Mouse (Mus musculus) erythroid progenitor cell, adult 5-6 weeks (primary cell): ENCODE measurements around the gene Sag. TPM values are rescaled to one million over a fixed set of nuclear protein-coding genes. Genes with fewer than 3 reads are reported as not detected.

ENCODE experiments used
- ATAC-seq: replicated peaks from 2 replicates; pipeline ENCODE4 v1.8.0; 2016; ENCODE audit warnings: moderate number of reproducible peaks, mild to moderate bottlenecking, moderate TSS enrichment, inconsistent platforms; ENCODE audit not compliant: poor library complexity, low FRiP score, severe bottlenecking
- total RNA-seq, 2 experiments: library from RNA; stranded (forward) in 1 of 2; stranded (reverse) in 1 of 2; fragments of 150-400 nt in 1 of 2; fragments of 186-747, 209-891 nt in 1 of 2; gene quantifications; 2 replicates each; pipeline versions ENCODE4 v1.2.3 to v1.2.4; 2015 to 2017; ENCODE audit warnings: low replicate concordance in 2 of 2

Sag gene
- total RNA-seq, 2 experiments from 2014 or later = 1.7 TPM; not detected in 1

DNA sequence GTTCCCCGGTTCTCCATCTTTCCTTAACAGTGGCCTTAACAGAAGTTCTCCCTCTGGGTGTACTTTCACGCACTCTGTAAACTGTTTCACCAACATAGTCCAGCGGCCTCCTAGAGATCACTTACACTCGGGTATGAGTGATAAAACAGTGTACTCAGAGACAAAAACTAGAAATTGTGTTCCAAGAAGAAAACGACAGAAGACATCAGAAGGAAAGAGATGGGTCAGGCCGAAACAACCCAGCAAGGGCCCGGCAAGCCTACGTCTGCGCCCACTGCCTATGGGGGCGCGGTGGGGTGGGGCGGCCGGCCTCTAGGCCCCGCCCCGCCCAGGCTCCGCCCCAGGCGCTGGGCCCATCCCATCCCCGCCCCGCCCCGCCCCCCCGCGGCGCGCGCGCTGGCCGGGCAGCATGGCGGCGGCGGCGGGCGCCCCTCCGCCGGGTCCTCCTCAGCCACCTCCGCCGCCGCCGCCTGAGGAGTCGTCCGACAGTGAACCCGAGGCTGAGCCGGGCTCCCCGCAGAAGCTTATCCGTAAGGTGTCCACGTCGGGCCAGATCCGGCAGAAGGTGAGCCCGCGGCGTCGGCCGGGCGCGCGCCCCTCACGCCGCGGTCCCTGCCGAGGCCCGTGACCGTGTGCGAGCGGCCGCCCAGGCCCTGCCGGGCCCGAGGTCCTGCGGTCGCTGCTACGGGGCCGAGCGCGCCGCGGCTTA lies 49.6 kb downstream of the Sag start, which contains the start of gene Dgkd:
TSS of gene Dgkd (plus strand) at position 396 of the 709 bp plus-strand sequence.
- ATAC-seq = peak; percentile 79

DNA sequence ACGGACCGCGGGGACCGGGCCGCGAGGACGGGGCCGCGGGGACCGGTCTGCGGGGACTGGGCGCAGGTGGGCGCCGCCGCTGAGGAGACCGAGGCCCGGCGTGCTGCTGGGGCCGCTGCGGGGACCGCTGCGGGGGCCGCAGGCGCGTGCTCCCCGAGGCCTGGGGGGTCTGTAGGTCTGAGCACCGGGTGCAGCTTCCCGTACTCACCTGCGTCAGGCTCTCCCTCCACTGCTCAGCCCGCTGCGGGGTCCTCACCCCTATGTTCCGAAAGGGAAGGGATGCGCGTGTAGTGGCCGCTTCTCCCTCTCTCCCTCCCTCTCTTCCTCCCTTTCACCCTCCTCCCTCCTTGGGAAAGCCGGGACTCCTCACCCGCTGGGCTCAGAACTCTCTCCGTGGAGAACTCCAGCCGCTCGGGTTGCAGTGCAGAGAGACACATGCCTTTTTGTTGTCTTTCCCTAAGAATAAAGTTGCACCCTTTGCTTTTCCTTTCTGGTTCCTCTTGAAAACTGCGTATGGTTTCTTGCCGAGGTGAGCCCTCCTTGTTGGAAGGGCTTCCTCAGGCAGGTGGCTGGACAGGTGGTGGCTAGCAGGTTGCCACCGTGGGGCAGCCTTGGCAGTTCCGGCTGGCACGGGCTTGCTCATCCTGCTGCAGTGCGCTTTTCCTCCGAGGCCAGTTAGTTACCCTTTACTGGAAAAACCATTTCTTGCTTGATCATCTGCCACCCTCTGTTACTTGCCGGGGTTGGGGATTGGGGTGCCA lies 50.3 kb downstream of the Sag start:
- peak; percentile 48 for ATAC-seq

DNA sequence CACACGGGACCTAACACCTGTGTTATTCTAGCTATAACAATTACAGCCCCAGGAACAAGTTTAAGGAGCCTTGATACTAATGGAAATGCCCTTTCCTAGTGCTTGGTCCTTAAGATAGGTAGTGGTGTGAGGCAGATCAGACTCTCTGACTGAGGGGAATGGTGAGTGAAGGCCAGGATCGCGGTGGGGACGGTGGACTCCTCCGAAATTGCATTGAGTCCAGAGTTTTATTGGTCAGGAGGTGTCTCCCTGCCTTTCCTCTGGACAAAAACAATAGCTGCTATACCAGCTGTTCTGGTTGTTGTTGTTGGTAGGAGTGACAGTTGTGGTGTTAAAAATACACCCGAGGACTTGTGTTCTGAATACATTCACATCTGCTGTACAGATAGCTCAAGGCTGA lies 50.9 kb downstream of the Sag start:
- no peak for ATAC-seq

DNA sequence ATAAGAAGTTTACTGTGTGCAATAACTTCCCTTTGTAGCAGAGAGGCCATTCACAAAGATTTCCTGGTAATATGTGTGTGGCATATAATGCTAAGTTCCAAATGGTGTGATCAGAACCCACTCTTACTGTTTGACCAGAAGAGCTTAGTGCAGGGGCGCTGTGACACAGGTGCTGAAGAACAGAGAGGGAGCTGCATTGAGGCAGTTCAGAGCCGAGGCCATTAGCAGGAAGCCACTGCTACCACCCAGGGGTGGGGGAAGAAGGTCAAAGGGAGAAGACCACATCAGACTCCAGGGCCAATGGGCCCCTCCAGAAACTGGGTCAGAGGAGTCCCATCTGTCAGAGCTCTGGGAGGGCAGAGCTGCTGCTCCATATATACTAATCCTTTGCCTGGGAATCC lies 51.4 kb downstream of the Sag start:
- ATAC-seq = no peak

DNA sequence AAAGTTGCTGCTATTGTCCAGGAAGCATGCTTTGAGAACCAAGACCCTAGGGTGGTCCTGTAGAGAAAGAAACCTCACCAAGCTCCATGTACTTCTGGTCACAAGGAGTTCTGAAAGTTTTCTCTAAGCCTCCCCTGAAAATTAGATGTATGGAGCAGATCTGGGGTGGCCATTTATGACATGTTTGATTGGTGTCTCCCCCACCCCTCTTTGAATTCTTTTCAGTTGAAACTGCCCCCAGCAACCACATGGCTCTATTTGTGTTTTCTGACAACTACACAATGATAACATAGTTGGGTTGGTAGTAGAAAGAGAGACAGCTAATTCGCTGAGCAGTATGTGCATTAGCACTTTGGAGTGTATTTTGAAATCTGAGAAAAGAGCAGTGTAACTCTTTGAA lies 52.0 kb downstream of the Sag start:
- no peak for ATAC-seq

DNA sequence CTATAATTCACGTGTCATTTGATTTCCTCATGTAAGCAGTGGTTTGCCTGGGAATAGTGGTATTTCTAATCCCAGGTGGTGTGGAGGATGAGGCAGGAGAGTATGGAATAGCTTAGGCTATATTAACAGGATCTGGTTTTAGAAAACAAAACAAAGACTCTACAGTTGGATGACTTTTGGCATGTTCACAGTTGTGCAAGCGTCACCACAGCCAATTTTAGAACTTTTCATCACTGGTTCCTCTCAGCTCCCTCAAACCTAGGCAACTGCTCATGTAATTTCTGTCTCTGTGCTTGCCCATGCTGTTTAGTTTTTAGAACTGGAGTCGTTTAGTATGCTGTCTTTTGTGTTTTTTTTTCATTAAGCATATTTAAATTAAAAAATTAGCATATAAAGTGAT lies 53.3 kb downstream of the Sag start:
- ATAC-seq = no peak

DNA sequence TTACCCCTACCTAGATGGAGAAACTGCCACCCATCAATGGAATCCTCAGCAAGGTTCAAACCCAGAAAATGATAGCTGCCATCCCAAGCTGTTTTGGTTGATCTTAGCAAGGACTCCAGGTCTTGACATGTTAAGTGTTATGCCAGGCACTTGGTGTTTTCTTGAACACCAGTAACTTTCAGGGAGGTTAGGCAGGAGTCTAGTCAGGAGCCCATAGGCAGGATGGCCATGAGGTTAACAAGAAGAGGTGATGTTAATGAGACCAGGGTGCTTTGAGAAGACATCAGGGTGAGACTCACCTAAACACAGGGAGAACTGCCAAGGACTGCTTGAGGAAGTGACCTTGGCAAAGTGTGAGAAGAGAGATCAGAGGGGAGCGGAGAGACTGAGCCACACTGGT lies 54.6 kb downstream of the Sag start:
- no peak for ATAC-seq

DNA sequence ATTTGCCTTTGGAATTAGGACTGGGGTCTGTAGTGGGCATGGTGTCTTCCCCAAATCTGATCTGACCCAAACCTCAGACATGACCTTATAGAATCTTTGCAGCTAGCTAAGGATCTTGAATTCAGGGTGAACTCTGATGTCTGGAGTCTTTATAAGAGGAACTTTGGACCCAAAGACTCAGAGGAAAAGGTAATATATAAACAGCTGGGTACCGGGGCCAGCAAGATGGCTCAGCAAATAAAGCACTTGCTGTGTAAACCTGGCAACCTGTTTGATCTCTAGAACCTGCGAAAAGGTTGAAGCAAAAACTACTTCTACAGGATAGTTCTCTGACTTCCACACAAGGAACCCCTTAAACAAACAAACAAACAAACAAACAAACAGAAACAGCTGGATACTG lies 55.0 kb downstream of the Sag start:
- ATAC-seq = no peak

DNA sequence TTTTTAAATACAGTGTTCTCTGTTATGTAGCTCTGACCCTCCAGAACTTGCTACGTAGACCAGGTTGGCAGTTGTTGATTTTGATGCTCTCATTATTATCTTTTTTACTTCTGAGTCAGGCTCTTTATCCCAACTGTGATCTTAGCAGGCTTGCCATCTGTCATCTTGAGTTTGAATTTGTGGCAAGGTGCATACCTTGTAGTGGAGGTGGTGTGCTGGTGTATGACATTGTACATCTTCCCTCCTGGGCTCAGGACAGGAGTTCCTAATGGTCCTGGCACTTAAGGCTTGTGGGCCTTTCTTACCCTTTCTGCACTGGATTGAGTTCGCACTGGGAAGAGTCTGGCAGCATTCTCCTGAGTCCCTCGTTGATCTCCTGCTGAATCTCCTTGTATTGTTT lies 60.1 kb downstream of the Sag start:
- no peak for ATAC-seq

DNA sequence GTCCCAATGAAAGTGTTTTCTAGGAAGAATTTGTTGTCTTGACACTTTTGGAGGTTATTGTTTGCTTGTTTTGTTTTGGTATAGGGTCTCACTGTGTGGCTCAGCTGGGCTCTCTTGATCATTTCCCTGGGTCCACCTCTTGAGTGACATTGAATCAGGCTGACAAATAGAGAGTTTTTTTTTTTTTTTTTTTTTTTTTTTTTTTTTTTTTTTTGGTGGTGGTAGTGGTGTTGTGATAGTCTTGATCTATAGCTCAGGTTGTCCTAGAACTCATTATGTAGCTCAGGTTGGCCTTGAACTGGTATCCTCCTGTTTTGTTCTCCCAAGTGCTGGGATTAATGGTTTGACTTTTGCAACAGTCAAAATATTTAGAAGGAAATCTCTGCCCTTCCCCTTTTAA lies 61.4 kb downstream of the Sag start:
- ATAC-seq = no peak

DNA sequence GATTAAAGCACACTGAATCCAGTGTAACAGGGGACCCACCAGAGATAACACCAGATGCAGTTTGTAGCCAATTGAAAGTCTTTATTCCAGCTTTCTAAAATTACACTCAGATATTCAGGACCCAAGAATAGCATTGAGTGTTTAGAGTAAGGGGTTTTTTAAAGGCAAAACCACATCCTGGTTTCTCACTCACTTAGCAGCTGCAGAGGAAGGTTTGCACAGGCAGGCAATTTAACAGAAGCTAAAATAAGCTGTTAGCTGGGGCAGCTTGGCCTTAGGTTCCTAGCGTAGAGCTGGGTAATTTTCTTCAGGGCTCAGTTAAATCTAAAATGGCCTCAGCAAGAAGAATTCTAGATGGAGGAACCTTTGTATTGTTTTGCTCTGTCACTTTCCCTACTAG lies 63.2 kb downstream of the Sag start:
- ATAC-seq = no peak

DNA sequence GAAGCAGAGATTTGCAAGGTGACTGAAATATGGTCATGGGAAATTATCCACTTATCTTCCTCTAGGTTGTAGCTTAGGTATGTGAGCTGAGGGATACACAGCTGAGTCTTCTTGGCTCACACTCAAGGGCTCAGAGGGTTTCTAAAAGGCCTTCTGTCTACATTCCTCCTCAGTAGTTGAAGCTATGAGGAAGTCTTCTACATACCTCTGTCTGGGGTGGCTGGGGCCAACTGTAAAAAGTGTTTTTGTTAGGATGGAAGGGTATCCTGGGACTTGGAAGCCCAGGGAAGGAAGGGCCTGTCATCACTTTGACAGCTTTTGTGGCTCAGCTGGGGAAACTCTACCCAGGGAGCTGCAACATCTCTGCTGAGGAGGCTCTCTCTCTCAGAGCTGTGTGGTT lies 68.1 kb downstream of the Sag start:
- ATAC-seq = no peak

DNA sequence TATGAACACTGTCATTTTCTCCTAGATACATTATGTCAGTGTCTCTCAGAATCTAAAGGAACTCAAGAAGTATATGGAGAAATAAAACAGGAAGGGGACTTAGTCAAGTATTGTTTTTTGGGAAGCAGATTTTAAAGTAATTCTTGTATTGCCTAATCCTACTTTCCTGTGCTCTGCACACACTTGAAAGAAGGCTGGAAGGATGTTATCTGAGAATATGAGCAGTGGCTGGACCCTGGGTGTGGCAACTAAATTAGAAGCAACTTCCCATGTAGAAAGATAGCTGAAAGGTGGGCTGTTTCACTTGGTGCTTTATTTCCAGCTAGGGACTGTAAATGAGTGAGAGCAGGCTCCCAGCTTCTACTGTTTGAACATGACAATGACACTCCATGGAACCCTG lies 69.6 kb downstream of the Sag start:
- no peak for ATAC-seq

DNA sequence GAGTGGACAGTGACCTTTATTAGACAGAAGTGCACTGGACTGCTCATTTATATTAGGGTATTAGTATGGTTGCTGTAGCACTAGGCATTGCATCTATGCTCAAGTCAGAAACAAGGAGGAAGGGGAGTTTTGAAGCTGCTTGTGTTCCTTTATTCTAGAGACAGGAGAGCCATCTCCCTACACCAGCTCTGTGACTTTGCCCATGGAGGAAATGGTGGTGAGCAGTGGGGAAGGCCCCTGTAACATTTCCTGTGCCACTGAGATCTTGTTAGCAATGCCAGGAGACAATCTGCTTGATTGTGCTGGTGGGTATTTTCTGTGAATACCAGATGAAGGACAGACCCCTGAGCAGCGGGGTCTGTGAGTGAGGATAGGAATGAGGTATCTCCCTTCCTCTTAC lies 72.6 kb downstream of the Sag start:
- no peak for ATAC-seq

DNA sequence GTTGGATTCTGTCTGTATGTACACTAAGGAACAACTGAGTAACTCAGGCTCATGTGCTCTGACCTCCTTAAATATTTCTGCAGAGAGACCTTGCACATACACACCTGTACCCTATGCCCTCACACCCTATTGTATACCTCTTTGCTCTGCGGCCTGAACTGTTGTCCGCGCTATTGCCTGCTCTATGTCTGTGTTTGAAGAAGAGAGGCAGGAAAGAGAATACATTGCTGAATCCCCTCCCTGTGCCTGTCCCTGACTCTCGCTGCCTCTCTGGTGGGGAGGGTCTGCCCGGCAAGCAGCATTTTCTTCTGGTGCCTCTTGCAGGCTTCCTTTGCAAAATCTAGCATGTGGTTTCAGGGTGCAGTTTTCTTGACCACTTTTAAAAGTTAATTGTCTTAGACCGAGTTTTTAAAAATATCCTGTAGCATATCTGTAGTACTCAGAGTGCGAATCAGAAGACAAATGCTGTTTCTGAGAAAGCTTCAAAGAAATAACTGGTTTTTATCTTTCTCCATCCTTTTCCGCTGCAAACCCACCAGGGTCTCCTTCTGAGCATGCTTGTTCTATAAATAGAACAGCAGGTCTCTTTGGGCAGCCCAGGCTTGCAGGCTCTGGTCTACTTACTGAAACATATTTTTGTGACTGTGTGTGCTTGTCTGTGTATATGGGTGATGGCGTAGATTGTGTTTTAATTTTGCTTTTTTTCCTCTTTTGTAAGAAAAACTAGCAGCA lies 74.2 kb downstream of the Sag start:
- ATAC-seq = no peak

DNA sequence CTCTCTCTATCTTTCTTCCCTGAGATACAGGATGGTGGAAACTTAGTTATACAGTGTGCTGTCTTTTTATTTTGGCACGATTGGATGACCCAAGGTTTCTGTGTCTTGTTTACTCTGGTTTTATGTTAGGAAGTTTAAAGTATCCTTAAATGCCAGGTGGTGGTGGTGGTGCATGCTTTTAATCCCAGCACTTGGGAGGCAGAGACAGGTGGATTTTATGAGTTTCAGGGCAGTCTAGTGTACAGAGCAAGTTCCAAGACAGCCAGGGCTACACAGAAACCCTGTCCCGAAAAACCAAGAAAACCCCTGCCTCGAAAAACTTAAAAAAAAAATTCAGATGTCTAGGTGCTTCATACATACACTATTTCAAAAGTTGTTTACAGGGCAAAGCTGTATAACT lies 75.6 kb downstream of the Sag start:
- no peak for ATAC-seq

DNA sequence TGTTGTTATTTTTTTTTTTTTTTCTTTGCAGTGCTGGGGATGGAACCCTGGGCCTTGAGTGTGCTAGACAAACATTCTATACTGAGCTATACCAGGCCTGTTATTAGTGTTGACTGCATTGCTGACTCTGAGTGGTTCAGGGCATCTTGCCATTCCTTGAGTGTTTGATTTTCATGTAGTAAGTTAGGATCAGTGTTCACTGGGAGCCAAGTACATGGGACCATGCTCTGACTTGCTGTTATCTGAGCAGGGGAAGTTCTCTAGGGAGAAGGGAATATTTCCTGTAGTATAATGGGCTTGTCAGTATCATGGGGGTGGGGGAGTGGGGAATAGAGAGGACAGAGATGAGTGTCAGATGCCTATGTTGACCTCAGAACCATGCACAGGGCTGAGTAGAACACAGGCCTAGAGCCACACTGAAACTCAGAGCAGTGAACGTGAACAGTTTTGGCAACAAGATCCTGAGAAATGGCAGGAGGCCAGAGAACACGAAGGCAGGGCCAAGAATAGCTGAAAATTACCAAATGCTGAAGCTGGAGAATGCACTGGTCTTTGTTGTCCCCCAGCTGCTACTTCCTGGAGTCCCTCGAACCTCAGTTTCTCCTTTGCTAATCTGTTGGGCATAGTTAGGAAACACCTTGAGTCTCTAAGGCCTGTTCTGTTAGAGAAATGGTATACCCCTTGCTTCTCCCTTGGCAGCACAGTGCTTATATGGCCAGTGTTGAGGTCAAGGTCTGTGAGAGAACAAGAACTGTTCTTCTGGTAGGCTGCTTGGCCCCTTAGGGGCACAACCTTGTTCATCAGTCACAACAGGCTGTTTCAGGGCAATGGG lies 76.2 kb downstream of the Sag start:
- no peak for ATAC-seq

DNA sequence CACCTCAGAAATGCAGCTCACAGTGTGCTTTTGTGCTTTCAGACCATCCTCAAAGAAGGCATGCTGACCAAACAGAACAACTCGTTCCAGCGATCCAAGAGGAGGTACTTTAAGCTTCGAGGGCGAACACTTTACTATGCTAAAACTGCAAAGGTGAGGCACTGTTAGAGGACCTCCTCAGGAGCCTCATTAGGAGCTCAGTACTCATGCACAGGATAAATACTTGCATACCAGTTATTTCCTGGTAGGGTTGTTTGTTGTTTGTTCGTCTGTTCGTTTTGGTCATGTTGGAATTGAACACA lies 76.8 kb downstream of the Sag start:
- no peak for ATAC-seq

DNA sequence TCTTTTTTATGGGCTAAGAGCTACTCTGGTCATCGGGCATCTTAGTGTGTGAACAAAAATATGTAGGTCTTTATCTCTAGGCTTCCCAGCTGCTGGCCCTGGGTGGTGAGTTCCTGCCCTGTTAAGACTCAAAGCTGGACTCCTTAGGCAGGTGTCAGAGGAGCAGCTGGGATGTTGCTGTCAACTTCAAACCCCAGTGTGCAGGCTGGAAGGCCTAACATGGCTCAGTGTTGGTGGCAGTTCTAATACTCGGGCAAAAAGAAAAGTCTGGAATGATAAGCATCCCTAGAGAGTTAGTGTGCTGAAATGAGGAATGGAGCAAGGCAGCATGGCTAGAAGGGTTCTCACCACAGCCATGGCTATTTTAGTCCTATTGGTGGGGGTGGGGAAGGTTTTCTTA lies 77.4 kb downstream of the Sag start:
- ATAC-seq = no peak

DNA sequence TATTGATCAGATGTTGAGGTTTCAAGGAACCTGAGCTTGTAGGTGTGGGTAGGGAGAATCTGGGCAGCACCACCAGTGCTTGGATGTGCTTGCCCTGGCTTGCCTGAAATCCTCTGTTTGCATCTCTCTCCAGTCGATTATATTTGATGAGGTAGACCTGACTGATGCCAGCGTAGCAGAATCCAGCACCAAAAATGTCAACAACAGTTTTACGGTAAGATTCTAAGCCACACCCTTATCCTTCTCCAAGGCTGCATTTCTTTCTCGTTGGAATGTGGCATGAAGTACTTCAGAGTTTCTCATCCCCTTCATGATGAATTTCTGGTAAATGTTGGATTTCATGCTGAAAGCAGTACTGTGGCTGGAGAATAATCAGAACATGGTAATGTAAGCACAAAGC lies 78.2 kb downstream of the Sag start:
- ATAC-seq = no peak
